ENCODE assay signal across 1 mouse cellular context in genomic region chr7:44999753-45000152, GRCm38 (mm10).
TF ChIP-seq lines count a peak whose summit lies in the region.

No protein-coding gene starts in this region.

TF ChIP-seq in MEL, 35 proteins besides CTCF, POLR2A, EP300 and RAD21:
- TF ChIP-seq USF1 (IDR thresholded peaks at IDR 0.05; ENCODE audit: low read depth, low read length) = no peak
- TF ChIP-seq NELFE (IDR thresholded peaks at IDR 0.05; ENCODE audit: low read depth, low read length) = no peak
- TF ChIP-seq POLR2AphosphoS5 (IDR thresholded peaks at IDR 0.05; ENCODE audit: borderline replicate concordance, low read depth, low read length) = no peak
- no peak for TF ChIP-seq ZC3H11A (IDR thresholded peaks at IDR 0.05; ENCODE audit: low read depth, low read length)
- no peak for TF ChIP-seq UBTF (IDR thresholded peaks at IDR 0.05; ENCODE audit: borderline replicate concordance, insufficient read depth, low read depth, low read length)
- no peak for TF ChIP-seq ZNF384 (IDR thresholded peaks at IDR 0.05; ENCODE audit: low read depth, low read length)
- TF ChIP-seq BHLHE40 (IDR thresholded peaks at IDR 0.05; ENCODE audit: borderline replicate concordance, low read depth, low read length) = no peak
- TF ChIP-seq NRF1 (IDR thresholded peaks at IDR 0.05; ENCODE audit: insufficient read depth, low read depth, low read length, poor library complexity, severe bottlenecking) = no peak
- TF ChIP-seq USF2 (IDR thresholded peaks at IDR 0.05; ENCODE audit: borderline replicate concordance in 1 of 2, insufficient read depth in 1 of 2, low read depth in 1 of 2, low read length in 2 of 2) = no peak
- TF ChIP-seq MYB (IDR thresholded peaks at IDR 0.05; ENCODE audit: low read depth, low read length) = no peak
- TF ChIP-seq POLR2AphosphoS2 (IDR thresholded peaks at IDR 0.05; ENCODE audit: low read length) = no peak
- no peak for TF ChIP-seq MEF2A (IDR thresholded peaks at IDR 0.05; ENCODE audit: extremely low read depth, insufficient replicate concordance, low read depth, low read length, poor library complexity, severe bottlenecking)
- no peak for TF ChIP-seq TCF12 (IDR thresholded peaks at IDR 0.05; ENCODE audit: low read depth, low read length)
- no peak for TF ChIP-seq KAT2A (conservative IDR thresholded peaks at IDR 0.05; ENCODE audit: low read depth, low read length)
- no peak for TF ChIP-seq MAX (IDR thresholded peaks at IDR 0.05; ENCODE audit: low read length)
- no peak for TF ChIP-seq TBP (IDR thresholded peaks at IDR 0.05; ENCODE audit: low read depth, low read length)
- TF ChIP-seq ZMIZ1 (IDR thresholded peaks at IDR 0.05; ENCODE audit: low read depth, low read length) = no peak
- no peak for TF ChIP-seq ZKSCAN1 (IDR thresholded peaks at IDR 0.05; ENCODE audit: low read depth, low read length)
- no peak for TF ChIP-seq MYC (IDR thresholded peaks at IDR 0.05; ENCODE audit: low read depth, low read length)
- TF ChIP-seq MAZ (IDR thresholded peaks at IDR 0.05; ENCODE audit: low read depth, low read length) = no peak
